Mouse (Mus musculus): ENCODE results near the gene Scamp5. TPM values are rescaled to one million over a fixed set of nuclear protein-coding genes. Genes with fewer than 3 reads are reported as not detected.

Scamp5 gene
- polyA plus RNA-seq, 1 experiment from 2014 or later = 6.2 TPM

DNA sequence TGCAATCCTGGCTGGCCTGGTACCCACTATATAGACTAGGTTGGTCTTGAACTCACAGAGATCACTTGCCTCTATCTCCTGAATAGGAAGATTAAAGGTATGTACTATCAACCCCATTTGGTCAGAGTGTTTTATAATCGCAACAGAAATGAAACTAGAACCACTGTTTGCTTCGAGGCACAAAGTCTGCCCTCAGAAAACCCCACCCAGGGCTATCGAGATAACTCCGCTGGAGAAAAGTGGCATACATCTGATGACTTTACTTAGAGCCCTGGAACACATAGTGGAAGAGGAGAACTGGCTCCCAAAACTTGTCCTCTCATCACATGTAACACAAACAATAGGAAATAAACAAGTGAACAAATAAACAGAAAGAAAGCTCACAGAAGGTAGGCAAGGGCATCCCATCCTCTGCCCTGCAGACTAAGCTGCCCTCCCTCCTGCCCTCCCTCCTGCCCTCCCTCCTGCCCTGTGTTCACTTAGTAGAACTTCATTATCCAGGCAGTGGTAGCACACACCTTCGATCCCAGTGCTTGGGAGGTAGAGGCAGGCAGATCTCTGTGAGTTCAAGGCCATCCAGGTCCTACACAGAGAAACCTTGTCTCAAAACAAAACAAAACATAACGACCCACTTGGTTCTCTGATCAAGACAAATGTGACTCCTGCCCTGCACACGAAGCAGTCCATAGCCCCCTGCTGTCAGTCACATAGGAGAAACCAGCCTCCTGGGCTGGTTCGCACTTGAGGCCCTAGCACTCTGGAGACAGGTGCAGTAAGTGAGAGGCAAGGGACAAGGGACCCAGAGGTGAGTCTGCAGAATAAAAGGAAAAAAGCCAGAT is 15.0 kb downstream of the Scamp5 start:
- H3K4me3 ChIP-seq (ENCODE audit: control insufficient read depth in 1 of 2, insufficient read depth in 1 of 2, low read depth in 1 of 2, low read length in 2 of 2) = no peak overlapping the region
- H3K4me1 ChIP-seq (ENCODE audit: control insufficient read depth in 2 of 2, insufficient read depth in 2 of 2, low read length in 2 of 2) = no peaks in the 10 kb centered on the region
- 75% methylated on average over 8 of the region's 8 CpGs for WGBS
- no peak for ATAC-seq (ENCODE audit: insufficient number of reproducible peaks, insufficient read depth, low FRiP score, low read depth)
- no peak overlapping the region for H3K27ac ChIP-seq (replicated peaks in 1 of 2; ENCODE audit: control insufficient read depth in 1 of 2, insufficient read depth in 1 of 2, low read depth in 2 of 2, low read length in 2 of 2)
- no peaks in the 10 kb centered on the region for H3K9me3 ChIP-seq (ENCODE audit: control insufficient read depth, low read length)
- no peaks in the 10 kb centered on the region for H3K27me3 ChIP-seq (ENCODE audit: control insufficient read depth, insufficient read depth, low read length)
- no peak overlapping the region for H3K4me2 ChIP-seq (ENCODE audit: low read length)
- H3K9ac ChIP-seq (ENCODE audit: low read length) = no peak overlapping the region
- H3K36me3 ChIP-seq (ENCODE audit: control insufficient read depth, insufficient read depth, low read length) = peaks cover 4% of the 10 kb centered on the region; the same call in 1 of the 2 replicates

DNA sequence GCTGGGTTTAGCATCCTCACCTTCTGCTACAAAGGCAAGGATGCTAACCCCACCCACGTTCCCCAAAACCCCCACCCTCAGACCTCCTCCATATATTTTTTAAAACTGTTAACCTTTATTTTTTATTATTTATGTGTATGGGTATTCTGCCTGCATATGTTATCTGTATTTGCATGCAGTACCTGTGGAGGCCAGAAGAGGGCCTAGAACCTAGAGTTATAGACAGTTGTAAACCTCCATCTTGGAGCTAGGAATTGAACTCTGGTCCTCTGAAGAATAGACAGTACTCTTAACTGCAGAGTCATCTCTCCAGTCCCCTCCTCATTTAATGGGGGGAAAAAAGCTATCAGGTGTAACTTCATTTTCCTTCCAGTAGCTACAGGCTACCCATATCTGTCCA is 18.1 kb downstream of the Scamp5 start:
- 40% methylated on average over 1 of the region's 1 CpGs for WGBS

DNA sequence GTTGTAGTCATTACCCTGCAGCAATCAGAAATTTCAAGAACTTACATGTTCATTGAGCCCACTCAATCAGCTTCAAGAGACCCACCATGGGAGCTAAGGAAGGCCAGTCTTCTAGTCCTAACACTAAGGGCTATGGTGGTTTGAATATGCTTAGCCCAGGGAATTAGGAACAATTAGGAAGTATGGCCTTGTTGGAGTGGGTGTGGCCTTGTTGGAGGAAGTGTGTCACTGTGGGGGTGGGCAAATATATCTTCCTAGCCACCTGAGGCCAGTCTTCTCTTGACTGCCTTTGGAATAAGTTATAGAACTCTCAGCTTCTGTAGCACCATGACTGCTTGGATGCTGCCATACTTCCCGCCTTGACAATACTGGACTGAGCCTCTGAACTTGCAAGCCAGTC is 27.2 kb downstream of the Scamp5 start:
- Histone ChIP-seq H3K4me2 (ENCODE audit: low read length) (no peak overlapping the region), H3K9ac (ENCODE audit: low read length) (no peak overlapping the region), H3K9me3 (ENCODE audit: control insufficient read depth, low read length) (no peaks in the 10 kb centered on the region), H3K4me3 (ENCODE audit: control insufficient read depth in 1 of 2, insufficient read depth in 1 of 2, low read depth in 1 of 2, low read length in 2 of 2) (no peak overlapping the region), H3K36me3 (ENCODE audit: control insufficient read depth, insufficient read depth, low read length) (peaks cover 2% of the 10 kb centered on the region; the same call in 1 of the 2 replicates), H3K4me1 (ENCODE audit: control insufficient read depth in 2 of 2, insufficient read depth in 2 of 2, low read length in 2 of 2) (peaks cover 7 to 17% of the 10 kb centered on the region in 2 experiments), H3K27ac (replicated peaks in 1 of 2; ENCODE audit: control insufficient read depth in 1 of 2, insufficient read depth in 1 of 2, low read depth in 2 of 2, low read length in 2 of 2) (no peak overlapping the region), H3K27me3 (ENCODE audit: control insufficient read depth, insufficient read depth, low read length) (no peaks in the 10 kb centered on the region)
- 88% methylated on average over 1 of the region's 1 CpGs for WGBS
- ATAC-seq (ENCODE audit: insufficient number of reproducible peaks, insufficient read depth, low FRiP score, low read depth) = no peak

More for the DNA sequence above, 18.1 kb downstream of the Scamp5 start:
- Histone ChIP-seq H3K9me3 (ENCODE audit: control insufficient read depth, low read length) (no peaks in the 10 kb centered on the region), H3K4me1 (ENCODE audit: control insufficient read depth in 2 of 2, insufficient read depth in 2 of 2, low read length in 2 of 2) (no peaks in the 10 kb centered on the region), H3K4me3 (ENCODE audit: control insufficient read depth in 1 of 2, insufficient read depth in 1 of 2, low read depth in 1 of 2, low read length in 2 of 2) (no peak overlapping the region), H3K9ac (ENCODE audit: low read length) (no peak overlapping the region), H3K36me3 (ENCODE audit: control insufficient read depth, insufficient read depth, low read length) (peaks cover 7% of the 10 kb centered on the region; the same call in 1 of the 2 replicates), H3K27ac (replicated peaks in 1 of 2; ENCODE audit: control insufficient read depth in 1 of 2, insufficient read depth in 1 of 2, low read depth in 2 of 2, low read length in 2 of 2) (no peak overlapping the region), H3K27me3 (ENCODE audit: control insufficient read depth, insufficient read depth, low read length) (no peaks in the 10 kb centered on the region), H3K4me2 (ENCODE audit: low read length) (no peak overlapping the region)
- ATAC-seq (ENCODE audit: insufficient number of reproducible peaks, insufficient read depth, low FRiP score, low read depth) = no peak

DNA sequence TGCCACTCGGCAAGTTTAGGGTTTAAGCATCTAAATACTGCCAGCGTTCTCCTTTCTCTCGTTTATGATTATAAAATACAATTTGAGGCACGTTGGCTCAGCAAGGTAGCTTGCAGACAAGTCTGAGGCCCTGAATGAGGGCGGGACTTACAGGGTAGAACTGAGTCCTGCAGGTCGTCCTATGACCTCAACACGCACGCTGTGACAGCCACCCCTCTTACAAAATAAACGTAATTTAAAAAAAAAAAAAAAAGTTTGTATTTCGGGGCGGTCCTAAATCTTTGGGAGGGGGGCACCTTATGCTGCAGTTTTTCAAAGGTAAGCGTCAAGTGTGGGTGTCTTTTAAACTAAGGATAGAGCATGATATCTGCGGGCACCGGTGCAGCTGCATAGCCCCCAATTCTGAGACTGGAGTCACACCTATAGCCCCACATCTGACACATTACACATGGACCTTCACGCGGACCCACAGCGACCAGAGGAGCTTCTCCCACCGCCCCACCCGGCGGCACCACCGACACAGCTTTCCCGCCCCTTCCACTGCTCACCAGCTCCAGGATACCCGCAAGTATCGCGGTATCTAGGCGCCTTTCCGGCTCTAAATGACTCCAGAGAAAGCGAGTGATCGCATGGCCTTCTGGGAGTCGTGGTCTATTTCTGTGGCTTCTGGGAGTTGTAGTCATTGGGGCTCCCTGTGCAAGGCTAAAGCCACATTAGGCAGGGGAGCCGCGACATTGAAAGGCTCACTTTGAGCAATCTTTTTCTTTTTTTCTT is 28.2 kb downstream of the Scamp5 start, which contains the start of gene Ppcdc:
Ppcdc (minus strand) TSS at position 603 of the 774 bp plus-strand sequence.
- peak; percentile 88 for ATAC-seq (ENCODE audit: insufficient number of reproducible peaks, insufficient read depth, low FRiP score, low read depth)
- peaks cover 7 to 17% of the 10 kb centered on the region in 2 experiments for H3K4me1 ChIP-seq (ENCODE audit: control insufficient read depth in 2 of 2, insufficient read depth in 2 of 2, low read length in 2 of 2)
- H3K4me3 ChIP-seq (ENCODE audit: control insufficient read depth in 1 of 2, insufficient read depth in 1 of 2, low read depth in 1 of 2, low read length in 2 of 2) = peak within 1 kb of the TSS; percentile 48 to 51
- H3K4me2 ChIP-seq (ENCODE audit: low read length) = peak within 1 kb of the TSS; percentile 76
- H3K27ac ChIP-seq (replicated peaks in 1 of 2; ENCODE audit: control insufficient read depth in 1 of 2, insufficient read depth in 1 of 2, low read depth in 2 of 2, low read length in 2 of 2) = peak within 1 kb of the TSS; percentile 26 to 55; a peak in 3 of 4 replicates
- H3K27me3 ChIP-seq (ENCODE audit: control insufficient read depth, insufficient read depth, low read length) = no peaks in the 10 kb centered on the region
- H3K9me3 ChIP-seq (ENCODE audit: control insufficient read depth, low read length) = no peaks in the 10 kb centered on the region
- whole genome bisulfite sequencing = 2% methylated on average over 32 of the region's 32 CpGs
- H3K9ac ChIP-seq (ENCODE audit: low read length) = peak within 1 kb of the TSS; percentile 74
- peaks cover 2% of the 10 kb centered on the region; the same call in 1 of the 2 replicates for H3K36me3 ChIP-seq (ENCODE audit: control insufficient read depth, insufficient read depth, low read length)

DNA sequence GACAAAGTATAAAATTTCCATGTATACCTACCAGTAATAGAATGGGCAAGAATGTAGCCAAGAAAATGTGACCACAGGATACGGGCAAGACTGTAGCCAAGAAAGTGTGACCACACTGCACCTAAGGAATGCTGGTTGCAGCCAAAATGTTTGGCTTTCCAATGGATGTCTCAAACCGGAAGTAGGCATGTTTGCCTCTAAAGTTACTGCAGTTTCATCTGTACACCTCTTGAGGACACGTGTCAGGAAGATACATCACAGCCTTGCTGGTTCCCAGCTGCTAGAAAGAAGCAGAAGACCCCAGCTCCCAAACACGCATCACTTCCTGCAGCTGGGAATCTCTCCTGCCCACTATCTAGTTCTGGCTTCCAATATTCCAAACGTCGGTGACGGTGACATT is 28.8 kb downstream of the Scamp5 start:
- Histone ChIP-seq H3K4me3 (ENCODE audit: control insufficient read depth in 1 of 2, insufficient read depth in 1 of 2, low read depth in 1 of 2, low read length in 2 of 2) (peak overlapping the region in 1 of 2 experiments; percentile 51; a peak in 2 of 4 replicates), H3K4me1 (ENCODE audit: control insufficient read depth in 2 of 2, insufficient read depth in 2 of 2, low read length in 2 of 2) (peaks cover 7 to 17% of the 10 kb centered on the region in 2 experiments), H3K27ac (replicated peaks in 1 of 2; ENCODE audit: control insufficient read depth in 1 of 2, insufficient read depth in 1 of 2, low read depth in 2 of 2, low read length in 2 of 2) (peak overlapping the region in 1 of 2 experiments; percentile 55; a peak in 1 of 4 replicates), H3K4me2 (ENCODE audit: low read length) (peak overlapping the region; percentile 76), H3K9ac (ENCODE audit: low read length) (peak overlapping the region; percentile 74), H3K9me3 (ENCODE audit: control insufficient read depth, low read length) (no peaks in the 10 kb centered on the region), H3K27me3 (ENCODE audit: control insufficient read depth, insufficient read depth, low read length) (no peaks in the 10 kb centered on the region), H3K36me3 (ENCODE audit: control insufficient read depth, insufficient read depth, low read length) (peaks cover 2% of the 10 kb centered on the region; the same call in 1 of the 2 replicates)
- no peak for ATAC-seq (ENCODE audit: insufficient number of reproducible peaks, insufficient read depth, low FRiP score, low read depth)
- WGBS = 42% methylated on average over 7 of the region's 7 CpGs

DNA sequence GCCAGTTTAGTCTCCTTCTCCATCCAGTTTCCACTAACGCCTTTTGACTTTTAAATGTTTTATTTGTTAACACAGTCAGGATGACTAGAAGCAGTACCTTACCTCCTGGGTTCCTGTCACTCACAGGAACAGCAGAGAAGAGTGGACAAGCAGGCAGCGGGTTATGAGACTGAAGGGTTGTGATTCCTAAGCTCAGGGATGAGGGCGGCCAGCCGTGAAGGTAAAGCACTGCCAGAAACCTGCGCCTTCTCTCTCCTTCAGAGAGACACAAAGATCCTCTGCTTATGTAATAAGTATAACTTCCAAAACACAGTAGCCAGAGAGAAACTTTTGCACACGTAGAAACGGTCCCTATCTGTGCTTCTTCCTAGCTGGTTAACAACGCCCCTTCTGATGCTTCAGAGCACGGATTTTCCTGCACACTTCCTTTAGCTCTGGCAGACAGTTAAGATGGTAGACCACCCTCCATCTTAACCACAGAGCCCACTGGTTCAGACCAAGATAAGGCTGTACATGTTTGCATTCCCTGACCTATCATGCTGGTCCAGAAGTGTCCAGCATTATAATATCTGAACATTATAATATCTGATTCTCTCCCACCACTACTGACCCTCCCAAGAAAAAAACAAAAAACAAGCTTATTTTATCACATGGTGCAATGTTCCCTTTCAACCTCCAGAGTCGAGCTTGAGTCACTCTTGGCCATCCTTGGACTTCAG is 29.8 kb downstream of the Scamp5 start:
- Histone ChIP-seq H3K9ac (ENCODE audit: low read length) (peak overlapping the region; percentile 27), H3K9me3 (ENCODE audit: control insufficient read depth, low read length) (no peaks in the 10 kb centered on the region), H3K4me1 (ENCODE audit: control insufficient read depth in 2 of 2, insufficient read depth in 2 of 2, low read length in 2 of 2) (peaks cover 13 to 22% of the 10 kb centered on the region in 2 experiments), H3K36me3 (ENCODE audit: control insufficient read depth, insufficient read depth, low read length) (no peaks in the 10 kb centered on the region; the same call in 1 of the 2 replicates), H3K27me3 (ENCODE audit: control insufficient read depth, insufficient read depth, low read length) (no peaks in the 10 kb centered on the region), H3K4me2 (ENCODE audit: low read length) (no peak overlapping the region), H3K27ac (replicated peaks in 1 of 2; ENCODE audit: control insufficient read depth in 1 of 2, insufficient read depth in 1 of 2, low read depth in 2 of 2, low read length in 2 of 2) (peak overlapping the region; percentile 1 to 14; a peak in 1 of 4 replicates), H3K4me3 (ENCODE audit: control insufficient read depth in 1 of 2, insufficient read depth in 1 of 2, low read depth in 1 of 2, low read length in 2 of 2) (no peak overlapping the region)
- WGBS = 70% methylated on average over 10 of the region's 10 CpGs
- no peak for ATAC-seq (ENCODE audit: insufficient number of reproducible peaks, insufficient read depth, low FRiP score, low read depth)

DNA sequence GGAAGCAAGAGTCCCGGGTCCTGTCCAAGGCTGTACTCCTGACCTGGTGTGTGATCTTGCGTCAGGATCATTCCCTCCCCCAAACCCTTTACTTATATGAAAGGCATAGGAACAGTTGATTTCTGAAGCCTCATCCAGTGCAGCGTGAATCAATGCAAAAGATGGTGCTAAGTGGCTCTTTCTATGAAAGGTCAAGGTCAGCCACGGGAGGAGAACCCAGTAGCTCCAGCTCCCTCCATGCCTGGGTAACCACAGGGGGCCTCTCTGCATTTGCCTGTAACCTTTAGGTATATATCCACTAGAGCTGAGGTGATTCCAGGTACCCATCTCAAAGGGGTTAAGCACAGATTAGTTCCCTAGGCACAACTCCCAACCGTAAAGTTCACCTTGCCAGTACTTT is 31.7 kb downstream of the Scamp5 start:
- Histone ChIP-seq H3K4me3 (ENCODE audit: control insufficient read depth in 1 of 2, insufficient read depth in 1 of 2, low read depth in 1 of 2, low read length in 2 of 2) (no peak overlapping the region), H3K4me1 (ENCODE audit: control insufficient read depth in 2 of 2, insufficient read depth in 2 of 2, low read length in 2 of 2) (peaks cover 22 to 28% of the 10 kb centered on the region in 2 experiments), H3K27me3 (ENCODE audit: control insufficient read depth, insufficient read depth, low read length) (no peaks in the 10 kb centered on the region), H3K27ac (replicated peaks in 1 of 2; ENCODE audit: control insufficient read depth in 1 of 2, insufficient read depth in 1 of 2, low read depth in 2 of 2, low read length in 2 of 2) (no peak overlapping the region), H3K9ac (ENCODE audit: low read length) (no peak overlapping the region), H3K9me3 (ENCODE audit: control insufficient read depth, low read length) (no peaks in the 10 kb centered on the region), H3K36me3 (ENCODE audit: control insufficient read depth, insufficient read depth, low read length) (no peaks in the 10 kb centered on the region; the same call in 1 of the 2 replicates), H3K4me2 (ENCODE audit: low read length) (no peak overlapping the region)
- ATAC-seq (ENCODE audit: insufficient number of reproducible peaks, insufficient read depth, low FRiP score, low read depth) = no peak
- 82% methylated on average over 5 of the region's 5 CpGs for WGBS
